Mouse (Mus musculus) heart, postnatal 0 days (tissue): ENCODE measurements around the gene Tcea3. TPM values are rescaled to one million over a fixed set of nuclear protein-coding genes. Genes with fewer than 3 reads are reported as not detected.
A peak's percentile ranks its signal among the peaks of the same experiment; 100 is the strongest.

Experiments
- ATAC-seq: fragments of 200-750 bp; cut with Nextera tagmentation; 2 replicates; pipeline ENCODE4 v1.8.0; 2017; ENCODE audit warnings: low read depth, moderate number of reproducible peaks, moderate library complexity; ENCODE audit not compliant: insufficient read depth
- DNase-seq: peaks from one replicate; pipeline ENCODE4 v3.0.0-alpha.2; 2016; ENCODE audit warnings: low spot score
- H3K27ac ChIP-seq: fragments of 300-500 bp; sonication (generic); 2 replicates; pipeline ENCODE4 v1.5.1; 2014; ENCODE audit warnings: low read depth, mild to moderate bottlenecking
- H3K27me3 ChIP-seq: fragments of 300-500 bp; sonication (generic); 2 replicates; pipeline ENCODE4 v1.6.1; 2014; ENCODE audit warnings: low read length, mixed read lengths; ENCODE audit not compliant: control insufficient read depth, insufficient read depth
- H3K36me3 ChIP-seq: fragments of 300-500 bp; sonication (generic); replicated peaks from 2 replicates; pipeline ENCODE4 v1.6.1; 2014; ENCODE audit warnings: low read length, mixed read lengths; ENCODE audit not compliant: control insufficient read depth, insufficient read depth
- H3K4me1 ChIP-seq: fragments of 300-500 bp; sonication (generic); 2 replicates; pipeline ENCODE4 v1.6.1; 2014; ENCODE audit warnings: antibody characterized with exemption; ENCODE audit not compliant: control insufficient read depth, insufficient read depth
- H3K4me2 ChIP-seq: fragments of 300-500 bp; sonication (generic); 2 replicates; pipeline ENCODE4 v1.6.1; 2014; ENCODE audit warnings: low read depth, mild to moderate bottlenecking, low read length, moderate library complexity
- H3K4me3 ChIP-seq: fragments of 300-500 bp; sonication (generic); 2 replicates; pipeline ENCODE4 v1.5.1; 2014; ENCODE audit warnings: low read depth, low read length
- H3K9ac ChIP-seq: fragments of 300-500 bp; sonication (generic); replicated peaks from 2 replicates; pipeline ENCODE4 v1.6.1; 2014; ENCODE audit warnings: low read depth, low read length, mixed read lengths
- H3K9me3 ChIP-seq: fragments of 300-500 bp; sonication (generic); replicated peaks from 2 replicates; pipeline ENCODE4 v1.6.1; 2016; ENCODE audit warnings: low read length; ENCODE audit not compliant: control insufficient read depth
- CTCF ChIP-seq: IDR thresholded peaks from 2 replicates; pipeline ENCODE4 v1.5.1; 2016; ENCODE audit warnings: antibody characterized with exemption, control low read depth, low read depth
- EP300 ChIP-seq: IDR thresholded peaks from 2 replicates; pipeline ENCODE4 v1.6.1; 2016; ENCODE audit warnings: antibody characterized with exemption, low read depth
- WGBS: fragments of 180-500 bp; shearing (Covaris S2); extraction: QIAGEN DNeasy Blood & Tissue Kit; methylation state at CpG from one replicate; pipeline ENCODE4 v1.1.7; 2014; 5-methylcytosine and 5-hydroxymethylcytosine counted together
- polyA plus RNA-seq: library from polyadenylated mRNA; unstranded; fragments of >200 nt; fragmentation: Nextera tagmentation; extraction: Ambion mirVana; gene quantifications from 2 replicates; pipeline ENCODE4 v1.2.1, GENCODE M21; 2015
- total RNA-seq: library from RNA; depleted of rRNA; stranded (reverse); fragments of >200 nt; gene quantifications from 2 replicates; pipeline ENCODE4 v1.2.3, GENCODE M21; 2014; ENCODE audit warnings: low replicate concordance

Gene Tcea3
- total and polyA plus RNA-seq, 2 experiments from 2014 or later = 36.6 to 103 TPM

- TF ChIP-seq EP300 (no peak), CTCF (no peak)
- no peaks in the 10 kb centered on the region for H3K27me3 ChIP-seq
- DNase-seq (no peak), ATAC-seq (no peak)
- no peak overlapping the region for H3K9ac ChIP-seq
- no peak overlapping the region for H3K4me3 ChIP-seq
- H3K27ac ChIP-seq = no peak overlapping the region
- H3K4me1 ChIP-seq = peaks cover 18% of the 10 kb centered on the region
- H3K36me3 ChIP-seq = no peaks in the 10 kb centered on the region
- WGBS = 87% methylated on average over 8 of the region's 8 CpGs
- H3K4me2 ChIP-seq = no peak overlapping the region
- H3K9me3 ChIP-seq = no peaks in the 10 kb centered on the region
Observed at GRCm38 (mm10) chr4:136215576-136215975, 32.0 kb upstream of the Tcea3 start.

GRCm38 (mm10) chr4:136217063-136217462 is 30.5 kb upstream of the Tcea3 start:
- Histone ChIP-seq H3K4me1 (peaks cover 18% of the 10 kb centered on the region), H3K4me3 (no peak overlapping the region), H3K9me3 (no peaks in the 10 kb centered on the region), H3K4me2 (no peak overlapping the region), H3K36me3 (no peaks in the 10 kb centered on the region), H3K27ac (no peak overlapping the region), H3K27me3 (no peaks in the 10 kb centered on the region), H3K9ac (no peak overlapping the region)
- TF ChIP-seq CTCF (no peak), EP300 (no peak)
- DNase-seq = no peak
- ATAC-seq = no peak
- 73% methylated on average over 10 of the region's 10 CpGs for WGBS

GRCm38 (mm10) chr4:136218595-136219214 is 28.8 kb upstream of the Tcea3 start:
- H3K9me3 ChIP-seq = no peaks in the 10 kb centered on the region
- H3K4me1 ChIP-seq = peaks cover 18% of the 10 kb centered on the region
- no peaks in the 10 kb centered on the region for H3K36me3 ChIP-seq
- peak; percentile 33; the same call in 1 of the 2 replicates for TF ChIP-seq CTCF
- no peak for TF ChIP-seq EP300
- peak overlapping the region; percentile 71 for H3K27ac ChIP-seq
- H3K4me3 ChIP-seq = 0 out of 2 replicates have a peak overlapping the region, but pooled peaks have one; percentile 2
- peak overlapping the region; percentile 41 for H3K9ac ChIP-seq
- 7% methylated on average over 18 of the region's 18 CpGs for WGBS
- DNase-seq (peak; percentile 59), ATAC-seq (peak; percentile 59)
- H3K4me2 ChIP-seq = peak overlapping the region; percentile 53
- H3K27me3 ChIP-seq = no peaks in the 10 kb centered on the region

DNA sequence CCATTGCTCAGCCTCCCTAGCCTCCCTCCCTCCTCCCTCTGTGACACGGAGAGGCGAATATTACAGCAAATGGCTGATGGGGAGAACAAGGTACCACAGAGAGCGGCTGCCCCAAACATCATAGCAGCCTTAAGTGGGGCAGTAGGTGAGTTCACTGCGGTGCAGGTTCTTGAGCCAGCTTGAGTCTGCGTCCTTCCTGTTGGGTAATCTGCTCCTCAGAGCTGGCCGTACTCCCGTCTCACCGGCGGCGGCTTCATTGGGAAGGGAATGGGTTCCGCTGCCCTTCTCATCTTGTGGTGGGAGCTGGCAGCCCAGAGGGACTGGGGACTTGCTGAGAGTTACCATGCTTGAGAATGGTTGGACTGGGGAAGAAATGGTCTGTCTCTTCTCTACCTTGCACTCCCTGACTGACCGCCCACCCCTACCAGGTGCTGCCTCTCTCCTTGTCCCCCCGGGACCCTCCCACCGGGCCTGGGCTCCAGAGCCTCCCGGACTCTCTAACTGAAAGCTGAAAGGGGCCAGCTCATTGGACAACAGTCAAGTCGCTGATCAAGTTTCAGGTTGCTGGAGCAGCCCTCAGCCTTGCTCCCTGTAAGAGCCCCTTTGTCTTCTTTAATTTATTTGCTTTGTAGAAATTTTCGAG is 27.3 kb upstream of the Tcea3 start:
- WGBS = 25% methylated on average over 17 of the region's 17 CpGs

DNA sequence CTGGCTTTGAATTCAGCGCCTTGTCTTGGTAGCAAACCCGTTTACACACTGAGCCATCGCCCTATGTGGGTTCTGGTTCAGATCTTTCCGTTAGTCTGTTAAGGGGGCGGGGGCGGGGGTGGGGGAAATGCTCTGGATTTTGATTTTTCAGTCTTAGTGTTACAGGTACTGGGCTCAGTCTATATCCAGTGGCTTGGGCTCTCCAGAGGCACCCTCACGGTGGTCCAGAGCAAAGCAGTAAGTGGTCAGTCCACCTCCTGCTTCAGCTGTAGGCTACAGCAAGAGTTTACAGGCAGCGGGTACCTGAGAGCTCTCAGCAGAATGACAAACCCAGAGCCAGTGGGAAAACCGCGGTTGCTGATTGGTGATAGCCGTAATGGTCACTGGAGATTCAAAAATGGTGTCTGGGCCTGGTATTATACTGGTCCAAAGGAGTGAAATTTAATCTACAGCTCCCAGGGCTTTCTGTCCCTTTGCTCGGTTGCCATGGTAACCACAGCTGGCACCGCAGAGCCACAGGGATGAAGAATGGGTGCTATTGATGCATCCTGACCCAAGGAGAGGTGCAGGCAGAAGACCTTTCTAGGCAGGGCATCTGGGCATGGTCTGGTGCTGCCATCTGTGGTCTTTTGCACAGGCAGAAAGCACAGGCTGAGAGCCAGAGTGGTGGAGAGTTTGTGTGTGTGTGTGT is 23.8 kb upstream of the Tcea3 start:
- Histone ChIP-seq H3K4me2 (no peak overlapping the region), H3K27ac (no peak overlapping the region), H3K4me3 (no peak overlapping the region), H3K9ac (no peak overlapping the region), H3K36me3 (no peaks in the 10 kb centered on the region), H3K4me1 (peaks cover 9% of the 10 kb centered on the region), H3K9me3 (no peaks in the 10 kb centered on the region), H3K27me3 (no peaks in the 10 kb centered on the region)
- ATAC-seq (no peak), DNase-seq (no peak)
- WGBS = 77% methylated on average over 13 of the region's 13 CpGs
- TF ChIP-seq CTCF = no peak
- TF ChIP-seq EP300 = no peak

More for the DNA sequence above, 27.3 kb upstream of the Tcea3 start:
- H3K27me3 ChIP-seq = no peaks in the 10 kb centered on the region
- H3K27ac ChIP-seq = no peak overlapping the region
- H3K9ac ChIP-seq = no peak overlapping the region
- ATAC-seq (no peak), DNase-seq (no peak)
- no peak overlapping the region for H3K4me3 ChIP-seq
- peaks cover 18% of the 10 kb centered on the region for H3K4me1 ChIP-seq
- H3K4me2 ChIP-seq = peak overlapping the region; percentile 21; the same call in 1 of the 2 replicates
- TF ChIP-seq EP300 = no peak
- no peak for TF ChIP-seq CTCF
- H3K36me3 ChIP-seq = no peaks in the 10 kb centered on the region
- no peaks in the 10 kb centered on the region for H3K9me3 ChIP-seq
